ENCODE assay signal across 13 mouse cellular contexts in genomic region chr2:13175536-13176303, GRCm38 (mm10).
A peak's percentile ranks its signal among the peaks of the same experiment; 100 is the strongest.
DNase-seq lines count a peak whose midpoint lies in the region; ATAC-seq and TF ChIP-seq lines count a peak whose summit lies in the region.
"Had no signal": no experiment of that assay in that cellular context is flagged by ENCODE, and none has a peak within 500 bp of the region (broad histone marks: within the 10 kb centered on the region; RNA-seq: fewer than 3 reads in every experiment).

No protein-coding gene starts in this region.

- H3K27ac ChIP-seq in kidney, postnatal 0 days: no peak overlapping the region
- no peak overlapping the region for H3K27ac ChIP-seq in embryonic facial prominence, embryonic 14.5 days (replicated peaks; ENCODE audit: low read depth, low read length)
- H3K27ac ChIP-seq in hindbrain, postnatal 0 days: peak overlapping the region; percentile 56
- peak overlapping the region; percentile 70 for H3K27ac ChIP-seq in neural tube, embryonic 14.5 days (ENCODE audit: low read depth, low read length)
- H3K27ac ChIP-seq: liver, embryonic 15.5 days had no signal

- H3K4me3 ChIP-seq in kidney, postnatal 0 days (replicated peaks; ENCODE audit: low read depth, low read length): no peak overlapping the region
- no peak overlapping the region for H3K4me3 ChIP-seq in embryonic facial prominence, embryonic 14.5 days (ENCODE audit: low read depth, low read length)
- peak overlapping the region; percentile 22 for H3K4me3 ChIP-seq in hindbrain, postnatal 0 days (ENCODE audit: low read length)
- peak overlapping the region; percentile 20 for H3K4me3 ChIP-seq in neural tube, embryonic 14.5 days (ENCODE audit: low read depth, low read length)
- H3K4me3 ChIP-seq: liver, embryonic 15.5 days had no signal

- no peaks in the 10 kb centered on the region for H3K36me3 ChIP-seq in kidney, postnatal 0 days (ENCODE audit: insufficient read depth, low read length)
- H3K36me3 ChIP-seq in embryonic facial prominence, embryonic 14.5 days (ENCODE audit: control insufficient read depth, insufficient read depth, low read length): no peaks in the 10 kb centered on the region
- H3K36me3 ChIP-seq in hindbrain, postnatal 0 days (ENCODE audit: insufficient read depth, low read length): no peaks in the 10 kb centered on the region
- H3K36me3 ChIP-seq in neural tube, embryonic 14.5 days (ENCODE audit: control insufficient read depth, insufficient read depth, low read length): no peaks in the 10 kb centered on the region
- H3K36me3 ChIP-seq: liver, embryonic 15.5 days had no signal

- 0 out of 2 replicates have a peak, but pooled peaks have one; percentile 21 for ATAC-seq in kidney, postnatal 0 days (replicated peaks; ENCODE audit: low FRiP score, low read depth)
- peak; percentile 68; the same call in 1 of the 2 replicates for ATAC-seq in embryonic facial prominence, embryonic 14.5 days (ENCODE audit: low read depth)
- ATAC-seq in hindbrain, postnatal 0 days: peak; percentile 74
- ATAC-seq in neural tube, embryonic 14.5 days (ENCODE audit: low read depth): peak; percentile 82
- ATAC-seq: activated CD4-positive, CD25-positive, alpha-beta regulatory T cell, adult 4 months had no signal

- no peak overlapping the region for H3K4me2 ChIP-seq in kidney, postnatal 0 days (ENCODE audit: low read length)
- H3K4me2 ChIP-seq in embryonic facial prominence, embryonic 14.5 days (ENCODE audit: low read depth, low read length): no peak overlapping the region; the same call in 1 of the 2 replicates
- peak overlapping the region; percentile 51 for H3K4me2 ChIP-seq in hindbrain, postnatal 0 days (ENCODE audit: low read depth, low read length)
- peak overlapping the region; percentile 53 for H3K4me2 ChIP-seq in neural tube, embryonic 14.5 days (ENCODE audit: low read depth, low read length)
- H3K4me2 ChIP-seq: liver, embryonic 15.5 days had no signal

- H3K27me3 ChIP-seq in kidney, postnatal 0 days (ENCODE audit: insufficient read depth, low read length): no peaks in the 10 kb centered on the region
- H3K27me3 ChIP-seq in embryonic facial prominence, embryonic 14.5 days (replicated peaks; ENCODE audit: control insufficient read depth, insufficient read depth, low read length): no peaks in the 10 kb centered on the region
- no peaks in the 10 kb centered on the region for H3K27me3 ChIP-seq in hindbrain, postnatal 0 days (ENCODE audit: insufficient read depth, low read length)
- no peaks in the 10 kb centered on the region for H3K27me3 ChIP-seq in neural tube, embryonic 14.5 days (ENCODE audit: control insufficient read depth, insufficient read depth, low read length)
- H3K27me3 ChIP-seq: CH12.LX; liver, embryonic 15.5 days had no signal

- H3K9ac ChIP-seq in kidney, postnatal 0 days (ENCODE audit: low read depth, low read length): no peak overlapping the region
- H3K9ac ChIP-seq in embryonic facial prominence, embryonic 14.5 days (ENCODE audit: low read depth, low read length): no peak overlapping the region
- H3K9ac ChIP-seq in hindbrain, postnatal 0 days (replicated peaks; ENCODE audit: low read length): peak overlapping the region; percentile 25; the same call in 1 of the 2 replicates
- H3K9ac ChIP-seq in neural tube, embryonic 14.5 days (replicated peaks; ENCODE audit: low read depth, low read length): peak overlapping the region; percentile 26; the same call in 1 of the 2 replicates
- H3K9ac ChIP-seq: liver, embryonic 15.5 days had no signal

- no peaks in the 10 kb centered on the region; the same call in 1 of the 2 replicates for H3K4me1 ChIP-seq in kidney, postnatal 0 days (replicated peaks; ENCODE audit: insufficient read depth, low read length)
- H3K4me1 ChIP-seq in embryonic facial prominence, embryonic 14.5 days (ENCODE audit: control insufficient read depth, insufficient read depth, low read length): no peaks in the 10 kb centered on the region
- peaks cover 19% of the 10 kb centered on the region for H3K4me1 ChIP-seq in hindbrain, postnatal 0 days (ENCODE audit: insufficient read depth, low read length)
- H3K4me1 ChIP-seq in neural tube, embryonic 14.5 days (ENCODE audit: control insufficient read depth, insufficient read depth, low read length): peaks cover 29% of the 10 kb centered on the region; the same call in 1 of the 2 replicates
- H3K4me1 ChIP-seq: liver, embryonic 15.5 days had no signal

- no peak for TF ChIP-seq CTCF in kidney, postnatal 0 days (IDR thresholded peaks at IDR 0.05; ENCODE audit: low read depth)
- TF ChIP-seq CTCF in hindbrain, postnatal 0 days (IDR thresholded peaks at IDR 0.05; ENCODE audit: low read depth): no peak

- no peak for DNase-seq in kidney, postnatal 0 days (ENCODE audit: low spot score)
- DNase-seq in kidney, postnatal 14 days: no peak
- peak; percentile 43 for DNase-seq in embryonic facial prominence, embryonic 14.5 days (ENCODE audit: low spot score)
- peak; percentile 64 for DNase-seq in hindbrain, postnatal 0 days (ENCODE audit: low spot score)
- no peak for DNase-seq in thymus, postnatal 14 days
- no peak for DNase-seq in adrenal gland, adult 18-20 months (ENCODE audit: low spot score in 2 of 2)
- DNase-seq in lung, postnatal 14 days: no peak
- DNase-seq: kidney, postnatal 25 days; thymus, postnatal 36 days had no signal

- no peaks in the 10 kb centered on the region for H3K9me3 ChIP-seq in kidney, postnatal 0 days (replicated peaks; ENCODE audit: low read length)
- no peaks in the 10 kb centered on the region for H3K9me3 ChIP-seq in embryonic facial prominence, embryonic 14.5 days (ENCODE audit: control insufficient read depth, low read length)
- no peaks in the 10 kb centered on the region for H3K9me3 ChIP-seq in hindbrain, postnatal 0 days (ENCODE audit: low read length)
- H3K9me3 ChIP-seq in neural tube, embryonic 14.5 days (ENCODE audit: control insufficient read depth, low read length): no peaks in the 10 kb centered on the region
- H3K9me3 ChIP-seq: liver, embryonic 15.5 days had no signal

- 52% methylated on average over 28 of the region's 28 CpGs for WGBS in kidney, postnatal 0 days
- 70% methylated on average over 28 of the region's 28 CpGs for WGBS in embryonic facial prominence, embryonic 14.5 days
- 33% methylated on average over 28 of the region's 28 CpGs for WGBS in hindbrain, postnatal 0 days
- 23% methylated on average over 28 of the region's 28 CpGs for WGBS in neural tube, embryonic 14.5 days

Comparison
In these comparisons a context has a peak if more than half of its experiments do, and no peak if none do; other contexts are left out.
1. ATAC-seq: peak in every context shown above with its lines; median percentile 82 in neural tube, embryonic 14.5 days; 74 in hindbrain, postnatal 0 days; 68 in embryonic facial prominence, embryonic 14.5 days; 21 in kidney, postnatal 0 days.
2. DNase-seq: peak in embryonic facial prominence, embryonic 14.5 days (single experiment) and hindbrain, postnatal 0 days (single experiment); none in kidney, postnatal 0 days (single experiment), kidney, postnatal 14 days (single experiment), thymus, postnatal 14 days (single experiment), adrenal gland, adult 18-20 months (0 of 2) and lung, postnatal 14 days (single experiment).
3. H3K27ac ChIP-seq: peak in hindbrain, postnatal 0 days (single experiment) and neural tube, embryonic 14.5 days (single experiment); none in kidney, postnatal 0 days (single experiment) and embryonic facial prominence, embryonic 14.5 days (single experiment).
4. H3K4me2 ChIP-seq: peak in hindbrain, postnatal 0 days (single experiment) and neural tube, embryonic 14.5 days (single experiment); none in kidney, postnatal 0 days (single experiment) and embryonic facial prominence, embryonic 14.5 days (single experiment).
5. H3K4me3 ChIP-seq: peak in hindbrain, postnatal 0 days (single experiment) and neural tube, embryonic 14.5 days (single experiment); none in kidney, postnatal 0 days (single experiment) and embryonic facial prominence, embryonic 14.5 days (single experiment).
6. H3K9ac ChIP-seq: peak in hindbrain, postnatal 0 days (single experiment) and neural tube, embryonic 14.5 days (single experiment); none in kidney, postnatal 0 days (single experiment) and embryonic facial prominence, embryonic 14.5 days (single experiment).